Mouse (Mus musculus) forebrain, embryonic 13.5 days (tissue): ENCODE data around the gene Neu1. TPM values are rescaled to one million over a fixed set of nuclear protein-coding genes. Genes with fewer than 3 reads are reported as not detected.
"Not testable (repeated sequence)": the region's sequence is repeated elsewhere in the genome, so short reads cannot be mapped to it uniquely, and the experiment has no call there.

ENCODE experiments used
- ATAC-seq: fragments of 200-750 bp; cut with Nextera tagmentation; 2 replicates; pipeline ENCODE4 v1.8.0; 2017
- H3K27ac ChIP-seq: fragments of 300-500 bp; sonication (generic); 2 replicates; pipeline ENCODE4 v1.5.1; 2015; ENCODE audit warnings: inconsistent platforms, mild to moderate bottlenecking, moderate library complexity
- H3K27me3 ChIP-seq: fragments of 300-500 bp; sonication (generic); 2 replicates; pipeline ENCODE4 v1.6.1; 2015; ENCODE audit warnings: mild to moderate bottlenecking, inconsistent platforms
- H3K36me3 ChIP-seq: fragments of 300-500 bp; sonication (generic); 2 replicates; pipeline ENCODE4 v1.6.1; 2015; ENCODE audit warnings: mild to moderate bottlenecking, inconsistent platforms; ENCODE audit not compliant: poor library complexity, severe bottlenecking
- H3K4me1 ChIP-seq: fragments of 300-500 bp; sonication (generic); 2 replicates; pipeline ENCODE4 v1.6.1; 2015; ENCODE audit warnings: inconsistent platforms
- H3K4me2 ChIP-seq: fragments of 300-500 bp; sonication (generic); 2 replicates; pipeline ENCODE4 v1.6.1; 2015; ENCODE audit warnings: inconsistent platforms, mild to moderate bottlenecking, moderate library complexity
- H3K4me3 ChIP-seq: fragments of 300-500 bp; sonication (generic); 2 replicates; pipeline ENCODE4 v1.5.1; 2015; ENCODE audit warnings: mild to moderate bottlenecking, inconsistent platforms
- H3K9ac ChIP-seq: fragments of 300-500 bp; sonication (generic); 2 replicates; pipeline ENCODE4 v1.6.1; 2015; ENCODE audit warnings: mild to moderate bottlenecking, inconsistent platforms
- H3K9me3 ChIP-seq: fragments of 300-500 bp; sonication (generic); replicated peaks from 2 replicates; pipeline ENCODE4 v1.6.1; 2016; ENCODE audit warnings: inconsistent platforms
- WGBS: fragments of 180-500 bp; shearing (Covaris S2); methylation state at CpG from one replicate; pipeline ENCODE4 v1.1.7; 2015; 5-methylcytosine and 5-hydroxymethylcytosine counted together
- polyA plus RNA-seq: library from polyadenylated mRNA; unstranded; fragments of >200 nt; fragmentation: Nextera tagmentation; extraction: Ambion mirVana; gene quantifications from 2 replicates; pipeline ENCODE4 v1.2.1, GENCODE M21; 2015

The Neu1 gene
- polyA plus RNA-seq, 1 experiment from 2014 or later, result 18.7 TPM

DNA sequence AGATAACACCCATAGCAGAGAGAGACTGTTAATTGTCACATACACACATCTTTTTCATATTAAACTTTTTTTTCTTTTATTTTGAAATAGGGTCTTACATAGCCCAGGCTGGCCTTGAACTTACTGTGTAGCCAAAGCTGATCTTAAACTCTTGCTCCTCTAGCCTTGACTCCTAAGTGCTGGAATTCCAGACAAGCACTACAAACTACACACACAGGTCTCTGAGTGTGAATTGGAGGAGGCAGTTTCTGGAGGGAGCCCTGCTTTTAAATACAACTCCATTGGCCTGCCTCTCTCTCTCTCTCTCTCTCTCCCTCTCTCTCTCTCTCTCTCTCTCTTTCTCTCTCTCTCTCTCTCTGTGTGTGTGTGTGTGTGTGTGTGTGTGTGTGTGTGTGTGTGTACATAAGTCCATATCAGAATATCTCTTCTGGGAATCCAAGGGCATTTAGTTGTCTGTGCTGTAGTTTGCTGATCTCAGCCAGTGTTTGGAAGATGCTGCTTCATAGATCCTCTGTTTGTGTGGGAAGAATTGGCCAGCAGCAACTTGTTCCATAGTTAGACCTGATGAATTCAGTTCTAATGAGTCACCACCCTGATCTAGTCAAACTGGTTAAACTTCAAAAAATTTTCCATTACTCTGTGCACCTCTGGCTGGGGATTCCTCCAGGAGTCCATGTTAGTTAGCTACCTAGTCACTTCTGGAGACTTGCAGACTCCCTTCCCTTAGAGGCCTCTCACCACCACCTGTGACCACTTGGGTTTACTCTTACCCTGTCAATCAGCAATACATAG, 29.8 kb downstream of the Neu1 start:
- Histone ChIP-seq H3K27me3 (peaks cover 29% of the 10 kb centered on the region), H3K4me2 (no peak overlapping the region), H3K9me3 (no peaks in the 10 kb centered on the region), H3K4me1 (peaks cover 12% of the 10 kb centered on the region), H3K36me3 (no peaks in the 10 kb centered on the region), H3K4me3 (no peak overlapping the region), H3K9ac (no peak overlapping the region), H3K27ac (no peak overlapping the region)
- ATAC-seq, result no peak

DNA sequence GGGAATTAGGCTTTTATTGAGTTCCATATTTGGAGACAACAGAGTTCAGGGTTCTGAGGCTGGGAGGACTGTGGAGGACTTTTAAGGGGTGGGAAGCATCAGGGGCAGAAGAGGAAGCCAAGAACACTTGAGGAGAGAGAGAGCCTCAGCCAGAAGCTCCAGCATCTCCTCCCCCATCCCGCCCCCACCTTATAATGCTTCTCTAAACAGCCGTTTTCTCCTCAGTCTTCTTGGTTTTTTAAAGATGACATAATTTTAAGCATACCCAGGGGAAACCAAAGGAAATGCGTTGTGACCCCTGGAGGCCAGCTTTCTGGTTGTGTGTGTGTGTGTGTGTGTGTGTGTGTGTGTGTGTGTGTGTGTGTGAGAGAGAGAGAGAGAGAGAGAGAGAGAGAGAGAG, 31.1 kb downstream of the Neu1 start:
- no peaks in the 10 kb centered on the region for H3K9me3 ChIP-seq
- no peak overlapping the region for H3K4me2 ChIP-seq
- no peak overlapping the region for H3K27ac ChIP-seq
- H3K36me3 ChIP-seq, result no peaks in the 10 kb centered on the region
- H3K4me3 ChIP-seq, result no peak overlapping the region
- no peak overlapping the region for H3K9ac ChIP-seq
- 41% methylated on average over 3 of the region's 3 CpGs for WGBS
- peaks cover 12% of the 10 kb centered on the region for H3K4me1 ChIP-seq
- peaks cover 22% of the 10 kb centered on the region for H3K27me3 ChIP-seq
- ATAC-seq, result no peak

DNA sequence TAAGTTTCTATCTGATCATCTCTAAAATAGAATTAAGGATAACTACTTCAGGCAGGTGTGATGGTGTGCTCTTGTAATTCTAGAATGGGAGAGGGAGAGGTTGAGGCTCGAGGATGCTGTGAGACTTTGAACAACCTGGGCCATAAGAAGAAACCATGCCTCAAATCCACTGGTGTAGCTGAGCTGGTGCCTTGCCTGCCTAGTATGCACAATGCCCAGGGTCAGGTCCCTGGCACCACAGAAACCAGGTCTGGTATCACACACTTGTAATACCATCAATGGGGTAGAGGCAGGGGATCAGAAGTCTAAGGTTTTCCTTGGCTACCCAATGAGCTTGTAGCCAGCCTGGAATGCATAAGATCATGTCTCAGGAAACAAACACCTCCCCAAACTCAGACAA, 31.8 kb downstream of the Neu1 start:
- Histone ChIP-seq H3K27me3 (peaks cover 29% of the 10 kb centered on the region), H3K9me3 (no peaks in the 10 kb centered on the region)
- 57% methylated on average over 1 of the region's 1 CpGs for WGBS

DNA sequence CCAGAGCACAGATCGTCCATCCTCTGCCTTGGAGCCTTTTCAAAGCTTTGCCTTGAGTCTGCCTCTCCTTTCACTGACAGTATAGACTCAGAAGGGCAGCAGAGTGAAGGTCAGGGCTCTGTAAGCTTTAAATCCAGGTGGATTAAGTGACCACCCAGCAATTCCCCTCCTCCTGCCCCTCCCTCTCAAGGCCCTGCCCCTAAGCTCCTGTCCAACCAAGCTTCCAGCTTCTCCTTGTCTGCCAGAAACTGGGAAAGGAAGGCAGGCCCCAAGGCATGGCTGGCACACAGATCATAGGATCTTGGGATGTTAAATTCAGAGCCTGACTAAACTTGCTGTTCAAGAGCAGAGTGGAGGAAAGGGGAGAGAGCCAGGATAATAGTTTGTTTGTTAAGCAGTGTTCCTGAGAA, 33.6 kb downstream of the Neu1 start:
- peaks cover 8% of the 10 kb centered on the region for H3K4me1 ChIP-seq
- no peak overlapping the region for H3K4me3 ChIP-seq
- no peaks in the 10 kb centered on the region for H3K36me3 ChIP-seq
- no peak for ATAC-seq
- peak overlapping the region; percentile 18; the same call in 1 of the 2 replicates for H3K9ac ChIP-seq
- no peak overlapping the region for H3K4me2 ChIP-seq
- H3K9me3 ChIP-seq, result no peaks in the 10 kb centered on the region
- no peak overlapping the region for H3K27ac ChIP-seq
- WGBS, result 5% methylated on average over 1 of the region's 1 CpGs
- H3K27me3 ChIP-seq, result peaks cover 47% of the 10 kb centered on the region

More for the DNA sequence above, 31.8 kb downstream of the Neu1 start:
- Histone ChIP-seq H3K9ac (no peak overlapping the region), H3K27ac (no peak overlapping the region), H3K4me1 (peaks cover 12% of the 10 kb centered on the region), H3K4me2 (no peak overlapping the region), H3K36me3 (no peaks in the 10 kb centered on the region), H3K4me3 (no peak overlapping the region)
- ATAC-seq, result no peak

DNA sequence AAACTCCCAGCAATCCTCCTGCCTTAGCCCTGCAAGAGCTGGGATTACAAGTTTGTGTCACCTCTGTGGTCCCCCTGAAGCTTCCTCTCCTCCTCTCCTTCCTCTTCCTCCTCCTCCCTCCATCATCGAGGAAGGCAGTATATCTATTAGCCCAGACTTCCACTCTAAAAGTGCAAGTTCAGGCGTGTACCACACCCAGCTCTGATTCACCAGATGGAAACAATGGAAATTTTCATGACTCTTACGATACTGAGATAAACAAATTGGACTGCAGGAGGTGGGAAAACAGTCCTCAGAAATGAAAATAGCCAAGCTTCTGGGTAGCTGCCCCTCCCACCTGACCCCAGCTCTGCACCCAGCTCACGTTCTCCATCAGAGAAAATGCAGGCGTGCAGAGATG, 34.6 kb downstream of the Neu1 start:
- Histone ChIP-seq H3K27me3 (peaks cover 48% of the 10 kb centered on the region), H3K36me3 (no peaks in the 10 kb centered on the region)

DNA sequence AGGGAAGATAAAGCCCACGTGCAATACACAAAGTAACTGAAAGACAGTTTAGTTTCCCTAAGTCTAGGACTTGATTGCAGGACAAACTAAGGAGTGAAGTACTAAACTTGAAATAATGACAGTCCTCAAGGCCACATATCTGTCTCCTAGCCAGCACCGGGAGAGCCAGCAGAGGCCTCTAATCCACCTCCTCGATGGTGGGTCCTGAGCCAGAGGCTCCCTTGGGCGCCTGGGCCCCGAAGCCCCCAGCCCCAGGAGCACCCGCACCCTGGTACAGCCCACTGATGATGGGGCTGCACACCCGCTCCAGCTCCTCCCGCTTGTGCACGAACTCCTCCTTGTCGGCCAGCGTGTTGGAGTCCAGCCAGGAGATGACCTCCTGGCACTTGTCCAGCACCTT, 38.8 kb downstream of the Neu1 start, which contains the start of gene Gm20481:
Gm20481 (plus strand) TSS at position 91 of the 400 bp plus-strand sequence.
- H3K4me1 ChIP-seq, H3K4me3 ChIP-seq, H3K9ac ChIP-seq, H3K4me2 ChIP-seq, H3K9me3 ChIP-seq, H3K27ac ChIP-seq, ATAC-seq, H3K36me3 ChIP-seq: not testable (repeated sequence)
- 62% methylated on average over 8 of the region's 11 CpGs for WGBS
- H3K27me3 ChIP-seq, result peaks cover 42% of the 10 kb centered on the region

More for the DNA sequence above, 34.6 kb downstream of the Neu1 start:
- WGBS, result 83% methylated on average over 5 of the region's 5 CpGs
- no peaks in the 10 kb centered on the region for H3K4me1 ChIP-seq
- no peak overlapping the region for H3K27ac ChIP-seq
- no peak overlapping the region for H3K9ac ChIP-seq
- H3K4me3 ChIP-seq, result no peak overlapping the region
- H3K4me2 ChIP-seq, result no peak overlapping the region
- H3K9me3 ChIP-seq, result no peaks in the 10 kb centered on the region
- ATAC-seq, result no peak

DNA sequence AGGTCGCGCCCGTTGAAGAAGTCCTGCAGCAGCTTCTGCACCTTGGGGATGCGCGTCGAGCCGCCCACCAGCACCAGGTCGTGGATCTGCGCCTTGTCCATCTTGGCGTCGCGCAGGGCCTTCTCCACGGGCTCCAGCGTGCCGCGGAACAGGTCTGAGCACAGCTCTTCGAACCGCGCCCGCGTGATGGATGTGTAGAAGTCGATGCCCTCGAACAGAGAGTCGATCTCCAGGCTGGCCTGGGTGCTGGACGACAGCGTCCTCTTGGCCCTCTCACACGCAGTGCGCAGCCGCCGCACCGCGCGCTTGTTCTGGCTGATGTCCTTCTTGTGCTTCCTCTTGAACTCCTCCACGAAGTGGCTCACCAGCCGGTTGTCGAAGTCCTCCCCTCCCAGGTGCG, 39.8 kb downstream of the Neu1 start:
- not testable (repeated sequence) for H3K4me2 ChIP-seq, H3K36me3 ChIP-seq, H3K4me3 ChIP-seq, H3K9me3 ChIP-seq, ATAC-seq, H3K27ac ChIP-seq, H3K9ac ChIP-seq, H3K4me1 ChIP-seq
- peaks cover 41% of the 10 kb centered on the region for H3K27me3 ChIP-seq
- WGBS, result 51% methylated on average over 24 of the region's 37 CpGs

DNA sequence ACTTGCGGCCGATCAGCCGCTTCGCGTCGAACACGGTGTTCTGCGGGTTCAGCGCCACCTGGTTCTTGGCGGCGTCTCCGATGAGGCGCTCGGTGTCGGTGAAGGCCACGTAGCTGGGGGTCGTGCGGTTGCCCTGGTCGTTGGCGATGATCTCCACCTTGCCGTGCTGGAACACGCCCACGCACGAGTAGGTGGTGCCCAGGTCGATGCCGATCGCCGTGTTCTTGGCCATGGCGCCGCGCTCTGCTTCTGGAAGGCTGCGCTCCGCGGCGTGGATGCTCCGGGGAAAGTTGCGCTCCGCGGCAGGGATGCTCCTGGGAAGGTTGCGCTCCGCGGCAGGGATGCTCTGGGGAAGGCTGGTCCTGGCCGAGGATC, 40.6 kb downstream of the Neu1 start:
- WGBS, result 0% methylated on average over 14 of the region's 43 CpGs
- Histone ChIP-seq H3K27me3 (peaks cover 39% of the 10 kb centered on the region), H3K4me2 (peak overlapping the region; percentile 79), H3K9ac (0 out of 2 replicates have a peak overlapping the region, but pooled peaks have one; percentile 48), H3K4me3 (peak overlapping the region; percentile 40)
- not testable (repeated sequence) for H3K27ac ChIP-seq, H3K4me1 ChIP-seq, H3K36me3 ChIP-seq, ATAC-seq, H3K9me3 ChIP-seq

DNA sequence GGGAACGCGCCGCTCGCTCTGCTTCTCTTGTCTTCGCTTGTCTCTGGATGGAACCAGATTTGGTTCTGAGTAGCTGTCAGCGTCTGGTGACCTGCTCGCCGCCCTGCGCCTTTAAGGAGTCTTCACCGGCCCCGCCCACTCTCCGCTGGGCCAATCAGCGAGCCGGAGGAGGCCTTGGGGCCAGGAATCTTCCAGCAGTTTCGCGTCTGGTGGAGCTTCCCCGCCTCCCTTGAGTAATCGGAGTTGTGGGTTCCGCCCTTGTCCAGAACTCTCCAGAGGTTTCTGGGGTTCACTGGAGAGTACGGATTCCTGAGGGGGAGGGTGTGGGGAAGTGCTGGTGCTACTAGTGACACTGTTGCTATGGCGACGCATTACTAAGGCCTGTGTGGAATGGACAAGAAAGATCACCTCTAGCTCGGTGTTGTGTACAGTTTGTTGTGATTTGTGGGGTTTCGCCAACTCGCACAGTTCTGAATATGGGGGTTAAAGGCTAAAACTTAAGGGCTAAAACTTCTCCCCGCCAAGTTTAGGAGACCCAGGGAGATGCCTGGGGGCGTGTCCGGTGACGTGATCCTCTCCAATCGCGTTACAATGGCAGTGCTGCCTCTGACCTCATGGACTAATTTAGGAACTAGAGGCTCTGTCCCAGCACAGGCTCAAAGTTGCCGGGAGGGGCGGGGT, 41.2 kb downstream of the Neu1 start, which contains the start of the genes Hspa1a and Hspa1l:
Hspa1a (minus strand) TSS at position 88 of the 681 bp plus-strand sequence.
Hspa1l (plus strand) TSS at position 635 of the 681 bp plus-strand sequence.
- Histone ChIP-seq H3K4me2 (peak within 1 kb of the TSS; percentile 79), H3K27me3 (peaks cover 38% of the 10 kb centered on the region), H3K4me3 (peak within 1 kb of the TSS; percentile 40), H3K9ac (peak within 1 kb of the TSS; percentile 48; the same call in 1 of the 2 replicates)
- not testable (repeated sequence) for H3K36me3 ChIP-seq, H3K9me3 ChIP-seq, H3K4me1 ChIP-seq, H3K27ac ChIP-seq
- ATAC-seq, result peak; percentile 96
- WGBS, result under 1% methylated on average over 32 of the region's 33 CpGs

DNA sequence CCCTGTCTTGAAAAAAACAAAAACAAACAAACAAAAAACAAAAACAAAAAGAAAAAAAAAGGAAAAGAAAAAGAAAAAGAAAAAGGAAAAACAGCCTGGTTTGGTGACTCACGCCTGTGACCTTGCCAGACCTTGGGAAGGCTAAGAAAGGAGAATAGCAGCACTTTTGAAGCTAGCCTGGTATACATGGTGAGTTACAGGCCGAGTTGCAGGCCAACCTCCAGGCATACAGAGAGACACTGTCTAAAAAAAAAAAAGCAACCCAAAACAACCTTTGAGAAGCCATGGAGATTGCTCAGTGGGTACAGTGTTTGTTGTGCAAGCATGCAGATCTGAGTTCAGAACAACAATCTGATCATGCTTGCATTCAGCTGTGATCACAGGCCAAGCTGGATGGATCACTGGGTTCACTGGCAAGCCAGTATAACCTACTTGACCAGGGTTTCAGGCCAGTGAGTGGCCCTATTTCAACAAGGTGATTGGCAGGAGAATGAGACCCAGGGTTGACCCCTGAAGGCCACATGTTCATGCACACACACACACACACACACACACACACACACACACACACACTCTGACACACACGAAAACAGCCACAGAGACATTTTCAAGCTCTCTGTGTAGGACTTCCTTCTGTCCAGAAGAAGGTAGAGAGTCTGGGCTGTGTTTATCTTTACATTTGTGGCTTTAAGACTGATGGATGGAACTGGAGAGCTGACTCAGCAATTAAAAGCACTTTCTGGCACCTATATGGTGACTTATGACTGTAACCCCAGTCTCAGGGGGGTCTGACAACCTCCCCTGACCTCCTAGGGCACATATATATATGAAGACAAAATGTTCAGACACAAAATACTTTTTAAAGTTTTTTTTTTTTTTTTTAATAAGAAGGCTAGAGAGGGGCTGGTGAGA, 44.8 kb downstream of the Neu1 start:
- Histone ChIP-seq H3K4me3 (no peak overlapping the region), H3K9ac (no peak overlapping the region), H3K27ac (no peak overlapping the region), H3K27me3 (0 out of 2 replicates have a peak, but pooled peaks cover 9% of the 10 kb centered on the region), H3K36me3 (no peaks in the 10 kb centered on the region), H3K4me1 (peaks cover 13% of the 10 kb centered on the region), H3K9me3 (no peaks in the 10 kb centered on the region), H3K4me2 (no peak overlapping the region)
- WGBS, result 86% methylated on average over 3 of the region's 3 CpGs
- ATAC-seq, result no peak

DNA sequence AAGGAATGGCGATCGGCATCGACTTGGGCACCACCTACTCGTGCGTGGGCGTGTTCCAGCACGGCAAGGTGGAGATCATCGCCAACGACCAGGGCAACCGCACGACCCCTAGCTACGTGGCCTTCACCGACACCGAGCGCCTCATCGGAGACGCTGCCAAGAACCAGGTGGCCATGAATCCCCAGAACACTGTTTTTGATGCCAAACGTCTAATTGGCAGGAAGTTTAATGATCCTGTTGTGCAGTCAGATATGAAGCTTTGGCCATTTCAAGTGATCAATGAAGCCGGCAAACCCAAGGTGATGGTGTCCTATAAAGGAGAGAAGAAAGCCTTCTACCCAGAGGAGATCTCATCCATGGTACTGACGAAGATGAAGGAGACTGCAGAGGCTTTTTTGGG, 45.9 kb downstream of the Neu1 start:
- Histone ChIP-seq H3K36me3 (no peaks in the 10 kb centered on the region), H3K27me3 (0 out of 2 replicates have a peak, but pooled peaks cover 9% of the 10 kb centered on the region), H3K9ac (no peak overlapping the region), H3K9me3 (no peaks in the 10 kb centered on the region), H3K4me1 (peaks cover 18% of the 10 kb centered on the region), H3K4me3 (no peak overlapping the region), H3K27ac (no peak overlapping the region), H3K4me2 (no peak overlapping the region)
- WGBS, result 96% methylated on average over 20 of the region's 20 CpGs
- no peak for ATAC-seq
